Mouse (Mus musculus): Measurements from ENCODE around the gene Slco2a1.

Gene Slco2a1

DNA sequence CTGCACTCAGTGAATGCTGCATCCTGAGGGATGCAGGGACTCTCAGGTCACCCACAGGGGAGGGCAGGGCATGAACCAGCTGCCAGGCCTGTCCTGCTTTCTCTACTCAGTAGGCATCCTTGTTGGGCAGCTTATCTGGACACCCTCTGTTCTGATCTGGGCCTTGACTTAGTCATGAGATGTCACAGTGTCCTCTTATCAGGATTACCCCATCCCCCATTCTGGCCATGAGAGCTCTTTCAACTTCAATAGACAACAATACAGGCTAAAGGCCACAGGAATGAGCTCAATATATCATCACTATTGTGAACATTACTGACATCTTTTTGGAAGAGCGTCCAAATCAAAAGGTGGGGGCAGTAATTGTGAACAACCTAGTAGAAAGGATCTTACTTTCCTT lies 3.4 kb upstream of the Slco2a1 start:
- DNase-seq, result no peak

GRCm38 (mm10) chr9:102985939-102986338 lies 2.6 kb upstream of the Slco2a1 start:
- no peak for DNase-seq

DNA sequence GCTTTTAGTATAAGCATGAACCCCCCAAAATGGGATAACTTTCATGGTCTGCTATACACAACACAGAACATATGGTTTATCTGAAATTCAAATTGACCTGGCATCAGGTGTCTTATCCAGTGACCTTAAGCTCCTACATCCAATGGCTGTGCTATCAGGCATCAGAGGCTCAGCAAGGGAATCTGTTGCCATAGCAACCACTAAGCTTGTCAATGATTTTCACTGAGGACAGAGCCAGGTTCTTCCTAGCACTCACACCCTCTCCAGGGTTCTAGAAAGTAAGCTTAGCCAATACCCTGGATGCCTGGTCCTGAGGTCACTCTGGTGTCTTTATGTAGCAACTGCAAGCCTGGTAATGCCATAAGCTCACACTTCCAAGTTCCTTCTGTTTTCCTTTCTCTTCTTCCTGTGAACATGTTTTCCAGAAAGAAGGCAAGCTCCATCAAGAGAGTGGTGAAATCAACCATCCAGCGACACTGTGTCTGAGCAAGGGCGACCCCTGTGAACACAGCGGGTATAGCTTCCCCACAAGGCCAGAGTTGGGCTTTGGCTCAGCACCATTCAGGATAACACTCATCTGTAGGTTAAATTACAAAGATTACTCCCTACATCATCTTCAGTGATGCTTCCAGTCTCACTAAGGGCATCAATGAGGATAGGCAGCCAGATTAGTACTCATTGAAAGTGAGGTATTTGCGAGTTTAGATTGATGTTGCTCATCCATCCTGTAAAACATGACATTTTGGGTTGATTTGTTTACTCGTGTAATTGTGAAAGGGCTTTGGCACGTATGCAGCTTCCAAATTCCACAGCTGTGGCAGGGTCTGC lies 2.0 kb downstream of the Slco2a1 start:
- DNase-seq, result no peak

- DNase-seq, result no peak
Measured at GRCm38 (mm10) chr9:102991134-102991406, 2.6 kb downstream of the Slco2a1 start.

DNA sequence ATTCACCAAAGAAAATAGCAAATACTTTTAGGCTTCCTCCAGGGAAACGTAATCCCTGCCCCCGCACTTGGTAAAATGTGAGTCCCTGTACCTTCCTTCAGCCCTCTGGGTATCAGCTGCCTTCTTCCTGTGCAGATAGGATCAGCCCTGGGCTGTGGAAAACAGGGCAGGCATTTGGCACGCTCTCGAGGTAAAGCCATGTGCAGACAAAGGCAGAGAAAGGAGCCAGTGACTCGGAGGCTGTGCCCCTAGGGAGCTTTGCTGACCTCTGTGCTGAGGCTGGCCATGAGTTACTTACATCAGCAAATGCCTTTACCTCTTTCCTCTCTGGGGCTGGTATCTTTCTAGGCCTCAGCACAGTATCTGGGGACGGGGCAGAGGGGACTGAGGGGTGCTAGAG lies 4.4 kb downstream of the Slco2a1 start:
- no peak for DNase-seq

DNA sequence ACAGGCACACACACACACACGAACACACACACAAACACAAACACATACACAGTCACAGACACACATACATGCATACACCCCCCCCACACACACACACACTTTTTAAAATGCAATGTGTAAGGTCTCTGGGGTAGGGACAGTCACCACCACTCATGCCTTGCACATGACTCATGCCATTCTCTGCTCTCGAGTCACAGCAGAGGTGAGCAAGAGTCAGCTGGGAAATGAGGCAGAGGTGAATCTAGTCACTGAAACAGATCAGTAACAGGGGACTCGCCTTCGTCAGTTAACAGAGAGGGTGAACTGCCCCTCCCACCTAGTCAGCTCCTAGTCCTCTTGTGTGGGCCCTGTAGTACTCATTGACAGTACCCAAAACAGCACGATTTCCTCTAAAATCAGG lies 5.3 kb downstream of the Slco2a1 start:
- DNase-seq, result no peak

- no peak for DNase-seq
Measured at GRCm38 (mm10) chr9:102995800-102996635, 7.5 kb downstream of the Slco2a1 start.

DNA sequence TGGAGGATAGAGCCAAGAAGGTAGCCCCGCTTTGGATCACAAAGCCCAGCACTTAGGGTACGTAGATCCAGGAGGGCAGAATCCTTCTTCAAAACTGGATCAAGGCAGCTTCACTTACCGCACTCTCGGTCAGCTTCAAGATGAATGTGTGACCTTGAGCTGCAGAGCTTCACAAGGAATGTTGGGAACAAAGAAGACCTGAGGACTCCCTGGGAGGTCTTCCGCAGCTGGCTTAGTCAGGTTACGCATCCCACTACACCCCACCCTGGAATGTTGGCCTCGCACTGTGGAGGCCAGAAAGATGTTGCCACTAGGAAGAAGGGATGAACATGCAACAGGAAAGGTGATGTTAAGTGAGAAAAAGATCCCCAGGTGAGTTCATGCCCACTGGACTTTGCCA lies 11.9 kb downstream of the Slco2a1 start:
- DNase-seq, result no peak

DNA sequence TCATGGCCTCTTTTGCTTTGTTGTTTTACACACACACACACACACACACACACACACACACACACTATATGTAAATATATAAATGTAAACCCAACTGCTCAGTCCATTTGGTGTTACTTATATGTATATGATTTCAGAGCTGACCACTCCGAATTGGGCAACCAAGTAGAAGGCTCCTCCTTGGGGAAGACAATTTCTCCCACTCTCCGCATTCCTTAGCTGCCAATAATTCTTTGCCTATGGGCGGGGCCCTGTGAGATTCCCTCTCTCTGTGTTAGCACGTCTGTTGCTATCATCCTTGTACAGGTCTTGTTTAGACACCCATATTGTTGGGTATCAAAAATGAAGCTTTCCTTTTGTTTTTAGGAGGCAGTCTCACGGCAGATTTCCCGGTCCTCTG lies 15.8 kb downstream of the Slco2a1 start:
- DNase-seq, result no peak

- no peak for DNase-seq
Measured at GRCm38 (mm10) chr9:103007699-103008078, 19.2 kb downstream of the Slco2a1 start.

GRCm38 (mm10) chr9:103008079-103008855 lies 19.8 kb downstream of the Slco2a1 start:
- no peak for DNase-seq

DNA sequence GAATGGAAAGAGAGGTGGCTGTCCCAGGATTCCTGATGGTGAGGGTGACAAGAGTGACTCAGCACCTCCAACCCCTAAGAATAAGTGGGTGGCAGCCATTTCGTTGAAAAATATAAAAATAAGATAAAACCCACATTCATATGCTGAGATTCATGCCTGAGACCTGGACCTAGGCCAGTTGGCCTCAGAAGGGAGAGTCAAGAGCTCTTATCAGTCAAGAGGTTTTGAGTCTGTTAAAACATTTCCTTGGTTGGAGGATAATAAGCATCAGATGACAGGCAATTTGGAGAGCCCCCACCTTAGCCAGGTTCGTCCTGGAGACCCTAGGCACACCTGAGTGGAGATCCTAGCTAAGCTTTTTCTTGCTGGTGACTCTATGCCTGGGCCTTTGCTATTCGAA lies 21.6 kb downstream of the Slco2a1 start:
- DNase-seq, result no peak

DNA sequence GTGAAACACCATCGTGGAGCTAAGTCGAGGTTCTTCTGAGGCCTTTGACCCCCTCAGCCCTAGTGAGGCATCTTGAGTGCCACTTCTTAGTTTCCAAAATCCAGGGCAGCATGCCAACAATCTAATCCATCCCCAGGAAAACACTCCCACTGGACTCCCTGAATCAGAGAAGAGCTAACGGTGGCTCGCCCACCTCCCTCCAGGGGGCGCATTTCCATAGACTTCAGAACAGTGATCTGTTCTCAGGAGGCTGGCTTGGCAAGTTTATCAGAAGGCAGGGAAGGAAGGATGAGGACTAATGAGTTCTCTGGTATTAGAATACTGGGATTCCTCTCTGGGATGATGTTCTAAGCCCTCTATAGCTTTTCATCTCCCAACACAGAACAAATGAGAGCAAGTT lies 24.9 kb downstream of the Slco2a1 start:
- peak; percentile 14 for DNase-seq

GRCm38 (mm10) chr9:103014686-103015085 lies 26.2 kb downstream of the Slco2a1 start:
- DNase-seq, result no peak

GRCm38 (mm10) chr9:103024116-103024515 lies 35.6 kb downstream of the Slco2a1 start:
- DNase-seq, result no peak

GRCm38 (mm10) chr9:103027150-103027889 lies 38.8 kb downstream of the Slco2a1 start:
- no peak for DNase-seq

DNA sequence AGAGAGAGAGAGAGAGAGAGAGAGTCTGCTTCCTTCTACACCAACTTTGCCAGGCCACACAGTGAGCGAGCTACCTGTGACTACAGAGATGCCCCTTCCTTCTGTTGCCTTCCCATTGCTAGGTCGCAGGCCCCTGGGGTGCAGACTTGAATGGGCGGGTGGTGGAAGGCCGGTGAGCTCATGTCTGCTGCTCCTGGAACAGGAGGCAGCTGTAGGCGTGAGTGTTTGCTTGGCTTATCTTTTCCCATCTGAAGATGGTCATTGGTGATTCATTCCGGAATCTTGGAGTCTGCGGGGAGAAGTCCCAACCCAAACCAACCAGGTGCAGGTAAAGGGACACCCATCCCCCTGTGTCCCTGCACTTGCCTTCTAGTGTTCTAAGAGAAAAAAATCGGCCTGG lies 40.5 kb downstream of the Slco2a1 start:
- no peak for DNase-seq

DNA sequence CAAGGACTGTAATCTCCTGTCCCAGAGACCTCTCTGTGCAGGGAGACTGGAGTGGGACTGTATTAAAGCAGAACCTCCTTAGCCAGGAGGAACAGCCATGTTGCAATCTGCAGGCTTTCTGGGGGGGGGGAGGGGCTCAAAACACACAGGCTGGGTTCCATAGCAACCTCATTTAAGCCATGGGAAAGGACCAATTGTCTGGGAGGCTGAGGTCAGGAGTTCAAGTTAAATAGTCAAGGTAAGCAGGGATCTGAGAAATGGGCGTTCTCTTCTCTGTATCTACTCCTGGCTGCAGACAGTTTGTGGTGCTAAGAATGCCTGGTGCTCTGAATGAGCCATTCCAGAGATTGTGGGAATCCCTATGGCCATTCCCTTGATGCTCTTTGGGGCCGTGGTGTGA lies 41.5 kb downstream of the Slco2a1 start:
- no peak for DNase-seq

DNA sequence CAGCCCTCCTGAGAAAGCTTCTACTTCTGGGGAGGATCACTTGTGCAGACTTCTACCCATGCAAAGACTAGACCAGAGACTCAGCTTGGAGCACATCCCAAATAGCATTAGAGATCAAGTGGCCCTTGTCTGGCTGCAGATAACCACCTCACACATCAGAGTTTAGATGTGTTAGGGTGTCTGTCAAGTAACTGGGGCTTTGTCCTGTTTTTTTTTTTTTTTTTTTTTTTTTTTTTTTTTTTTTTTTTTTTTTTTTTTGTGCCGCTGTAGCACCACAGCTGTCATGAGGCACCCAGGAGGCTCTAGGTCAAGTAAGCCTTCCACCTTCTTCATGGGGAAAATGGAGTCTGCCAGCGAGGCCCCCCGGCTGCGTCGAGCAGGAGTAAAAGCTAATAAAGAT lies 42.7 kb downstream of the Slco2a1 start:
- DNase-seq, result no peak

DNA sequence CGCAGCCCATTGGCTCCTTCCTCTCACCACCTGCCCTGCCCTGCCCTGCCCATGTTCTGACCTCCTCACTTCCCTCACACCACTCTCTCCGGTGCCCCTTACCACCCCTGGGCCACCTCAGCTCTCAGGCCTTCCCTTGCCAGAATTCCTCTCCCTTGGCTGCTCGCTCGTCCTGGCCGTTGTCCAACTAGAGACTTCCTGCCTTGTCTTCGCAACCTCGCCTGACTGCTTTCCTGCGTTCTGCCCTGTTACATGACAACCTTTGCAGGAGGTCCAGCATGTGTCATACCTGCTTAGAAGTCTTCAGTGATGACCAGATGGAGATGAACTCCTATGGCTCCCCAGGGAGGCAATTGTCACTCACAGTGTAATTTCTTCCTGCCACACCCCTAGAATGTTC lies 43.7 kb downstream of the Slco2a1 start:
- no peak for DNase-seq

DNA sequence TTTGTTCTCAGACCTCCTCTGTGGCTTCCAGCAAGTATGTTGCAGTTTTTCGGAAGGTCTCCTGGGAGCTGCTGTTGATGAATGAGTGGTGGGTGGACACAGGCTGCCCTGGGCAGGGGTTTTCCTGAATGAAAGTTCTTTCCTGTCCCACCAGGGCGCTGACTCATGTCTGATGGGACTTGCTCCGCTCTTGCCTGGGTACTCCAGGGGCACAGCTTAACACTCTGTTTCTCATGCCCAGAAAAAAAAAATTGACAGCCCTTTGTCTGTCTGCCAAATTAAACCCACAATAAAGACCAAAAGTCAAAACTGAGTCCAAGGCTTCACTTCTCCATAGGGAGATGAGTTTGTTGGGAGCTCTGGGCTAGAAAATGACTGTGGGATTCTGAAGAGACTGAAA lies 44.9 kb downstream of the Slco2a1 start:
- no peak for DNase-seq

- no peak for DNase-seq
Measured at GRCm38 (mm10) chr9:103036971-103037391, 48.5 kb downstream of the Slco2a1 start.

GRCm38 (mm10) chr9:103038266-103038665 lies 49.8 kb downstream of the Slco2a1 start:
- no peak for DNase-seq

Data from right cerebral cortex, postnatal 25 days (tissue).